Comparison of ENCODE assay signal across 13 mouse cellular contexts in the genomic region with DNA sequence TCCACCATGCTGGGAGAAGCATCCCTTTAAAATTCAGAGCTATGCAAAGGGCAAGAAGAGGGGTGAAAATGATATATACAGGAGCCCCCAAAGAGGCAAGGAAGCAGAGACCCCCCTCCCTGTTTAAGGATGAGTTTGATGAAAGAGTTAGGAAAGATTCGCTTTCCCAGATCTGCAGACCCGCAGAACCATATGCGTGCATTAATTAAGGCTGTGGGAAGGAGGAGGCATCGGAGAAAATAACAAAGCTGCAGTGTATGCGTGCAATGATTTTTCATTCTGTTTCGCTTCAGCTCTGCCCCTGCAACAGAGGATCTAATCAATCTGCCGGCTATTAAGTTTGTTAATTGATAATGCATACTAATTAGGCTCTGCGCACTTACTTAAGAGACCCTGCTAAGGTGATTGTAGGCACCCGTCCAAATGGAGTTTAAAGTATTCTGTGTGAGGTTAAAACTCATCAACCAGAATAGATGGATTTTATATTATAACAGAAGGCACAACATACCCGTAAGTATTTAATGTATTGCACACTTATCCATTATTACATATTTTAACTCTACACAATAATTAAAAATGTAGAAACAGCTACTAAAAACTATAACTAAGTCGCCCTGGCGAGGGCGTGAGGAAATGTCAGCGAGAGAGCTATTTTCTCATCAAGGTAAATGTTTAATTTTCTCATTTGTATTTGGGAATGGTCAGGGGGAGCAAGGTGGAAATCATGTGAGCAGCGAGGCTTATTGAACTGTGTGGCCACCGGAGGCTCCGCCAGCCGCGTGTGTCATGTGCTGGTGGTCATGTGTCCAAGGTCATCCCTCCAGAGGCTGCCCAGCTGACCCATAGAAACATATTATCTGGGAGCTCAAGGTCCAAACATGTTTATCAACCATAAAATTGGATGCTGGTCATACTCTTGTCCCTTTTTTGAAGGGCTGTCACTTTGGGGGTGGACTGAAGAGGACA.
DNase-seq lines count a peak whose midpoint lies in the region; ATAC-seq and TF ChIP-seq lines count a peak whose summit lies in the region.
"Had no signal": no experiment of that assay in that cellular context is flagged by ENCODE, and none has a peak within 500 bp of the region (broad histone marks: within the 10 kb centered on the region; RNA-seq: fewer than 3 reads in every experiment).

No protein-coding gene starts in this region.

- peaks cover 4% of the 10 kb centered on the region; the same call in 1 of the 2 replicates for H3K4me1 ChIP-seq in forebrain, embryonic 11.5 days (replicated peaks; ENCODE audit: control insufficient read depth, insufficient read depth, low read length)
- H3K4me1 ChIP-seq in forebrain, embryonic 10.5 days = peaks cover 31% of the 10 kb centered on the region
- peaks cover 74% of the 10 kb centered on the region for H3K4me1 ChIP-seq in E14TG2a.4 (replicated peaks; ENCODE audit: low read depth, low read length)
- peaks cover 9% of the 10 kb centered on the region for H3K4me1 ChIP-seq in hindbrain, embryonic 15.5 days (replicated peaks)
- H3K4me1 ChIP-seq in midbrain, embryonic 11.5 days (ENCODE audit: control insufficient read depth, insufficient read depth, low read length) = 0 out of 2 replicates have a peak, but pooled peaks cover 4% of the 10 kb centered on the region
- no peaks in the 10 kb centered on the region for H3K4me1 ChIP-seq in lung, adult 2 months (ENCODE audit: control insufficient read depth, insufficient read depth, low read length)
- H3K4me1 ChIP-seq: limb, embryonic 15.5 days had no signal

- no peak overlapping the region for H3K9ac ChIP-seq in forebrain, embryonic 11.5 days (ENCODE audit: low read length)
- no peak overlapping the region; the same call in 1 of the 2 replicates for H3K9ac ChIP-seq in hindbrain, embryonic 15.5 days
- H3K9ac ChIP-seq in midbrain, embryonic 11.5 days (ENCODE audit: low read length) = no peak overlapping the region
- H3K9ac ChIP-seq: limb, embryonic 15.5 days had no signal

- no peak for DNase-seq in forebrain, embryonic 11.5 days (ENCODE audit: low spot score)
- DNase-seq in forebrain, embryonic 10.5 days (ENCODE audit: extremely low spot score, low spot score) = no peak
- DNase-seq in midbrain, embryonic 11.5 days (ENCODE audit: low spot score, missing footprints) = no peak
- DNase-seq in thymus, postnatal 25 days = no peak
- DNase-seq in urinary bladder, adult 2 months (ENCODE audit: low spot score) = no peak
- no peak for DNase-seq in lung, adult 2 months
- DNase-seq: B cell, adult 2 months; cerebellum, postnatal 14 days had no signal

- 59% methylated on average over 19 of the region's 19 CpGs for WGBS in forebrain, embryonic 11.5 days
- WGBS in forebrain, embryonic 10.5 days = 68% methylated on average over 19 of the region's 19 CpGs
- WGBS in hindbrain, embryonic 15.5 days = 51% methylated on average over 19 of the region's 19 CpGs
- WGBS in midbrain, embryonic 11.5 days = 68% methylated on average over 19 of the region's 19 CpGs
- WGBS in lung, adult 2 months = 74% methylated on average over 19 of the region's 19 CpGs

- no peak for TF ChIP-seq POLR2A in lung, adult 2 months (IDR thresholded peaks at IDR 0.05; ENCODE audit: borderline replicate concordance, extremely low read depth, low read depth, low read length)

- no peak overlapping the region for H3K4me3 ChIP-seq in forebrain, embryonic 11.5 days (ENCODE audit: low read depth, low read length)
- no peak overlapping the region; the same call in 1 of the 2 replicates for H3K4me3 ChIP-seq in forebrain, embryonic 10.5 days
- H3K4me3 ChIP-seq in E14TG2a.4 (replicated peaks; ENCODE audit: low read length) = peak overlapping the region; percentile 26; the same call in 1 of the 2 replicates
- peak overlapping the region; percentile 17; the same call in 1 of the 2 replicates for H3K4me3 ChIP-seq in hindbrain, embryonic 15.5 days
- H3K4me3 ChIP-seq in midbrain, embryonic 11.5 days (ENCODE audit: low read depth, low read length) = no peak overlapping the region
- H3K4me3 ChIP-seq in lung, adult 2 months (replicated peaks; ENCODE audit: extremely low read depth, low read depth, low read length) = no peak overlapping the region
- H3K4me3 ChIP-seq: erythroblast, embryonic 14.5 days; limb, embryonic 15.5 days had no signal

- no peaks in the 10 kb centered on the region for H3K36me3 ChIP-seq in forebrain, embryonic 11.5 days (ENCODE audit: control insufficient read depth, insufficient read depth, low read length)
- no peaks in the 10 kb centered on the region for H3K36me3 ChIP-seq in forebrain, embryonic 10.5 days (replicated peaks)
- H3K36me3 ChIP-seq in E14TG2a.4 (ENCODE audit: insufficient read depth, low read length) = no peaks in the 10 kb centered on the region
- no peaks in the 10 kb centered on the region for H3K36me3 ChIP-seq in hindbrain, embryonic 15.5 days
- no peaks in the 10 kb centered on the region for H3K36me3 ChIP-seq in midbrain, embryonic 11.5 days (ENCODE audit: control insufficient read depth, insufficient read depth, low read length)
- H3K36me3 ChIP-seq: limb, embryonic 15.5 days had no signal

- peaks cover 11% of the 10 kb centered on the region for H3K27me3 ChIP-seq in forebrain, embryonic 11.5 days (ENCODE audit: control insufficient read depth, insufficient read depth, low read length)
- peaks cover 99% of the 10 kb centered on the region for H3K27me3 ChIP-seq in forebrain, embryonic 10.5 days (ENCODE audit: poor library complexity, severe bottlenecking)
- no peaks in the 10 kb centered on the region for H3K27me3 ChIP-seq in E14TG2a.4 (ENCODE audit: insufficient read depth, low read length)
- H3K27me3 ChIP-seq in hindbrain, embryonic 15.5 days = 0 out of 2 replicates have a peak, but pooled peaks cover 8% of the 10 kb centered on the region
- H3K27me3 ChIP-seq in midbrain, embryonic 11.5 days (ENCODE audit: control insufficient read depth, insufficient read depth, low read length) = peaks cover 5% of the 10 kb centered on the region; the same call in 1 of the 2 replicates
- H3K27me3 ChIP-seq: limb, embryonic 15.5 days had no signal

- no peaks in the 10 kb centered on the region for H3K9me3 ChIP-seq in forebrain, embryonic 11.5 days (ENCODE audit: control insufficient read depth, low read length)
- no peaks in the 10 kb centered on the region for H3K9me3 ChIP-seq in forebrain, embryonic 10.5 days
- H3K9me3 ChIP-seq in E14TG2a.4 (ENCODE audit: low read length) = no peaks in the 10 kb centered on the region
- no peaks in the 10 kb centered on the region for H3K9me3 ChIP-seq in hindbrain, embryonic 15.5 days
- no peaks in the 10 kb centered on the region for H3K9me3 ChIP-seq in midbrain, embryonic 11.5 days (ENCODE audit: control insufficient read depth, low read length)
- H3K9me3 ChIP-seq: limb, embryonic 15.5 days had no signal

- TF ChIP-seq CTCF in E14TG2a.4 (conservative IDR thresholded peaks at IDR 0.05; ENCODE audit: low read length) = no peak
- TF ChIP-seq CTCF in lung, adult 2 months (IDR thresholded peaks at IDR 0.05; ENCODE audit: insufficient read depth, low read length) = no peak

- H3K27ac ChIP-seq in forebrain, embryonic 11.5 days (ENCODE audit: low read depth, low read length) = no peak overlapping the region
- H3K27ac ChIP-seq in forebrain, embryonic 10.5 days = no peak overlapping the region
- no peak overlapping the region for H3K27ac ChIP-seq in hindbrain, embryonic 15.5 days (replicated peaks)
- no peak overlapping the region for H3K27ac ChIP-seq in midbrain, embryonic 11.5 days (ENCODE audit: low read depth, low read length)
- H3K27ac ChIP-seq: limb, embryonic 15.5 days; macrophage had no signal

- peak overlapping the region; percentile 22; the same call in 1 of the 2 replicates for H3K4me2 ChIP-seq in forebrain, embryonic 11.5 days (ENCODE audit: low read depth, low read length, severe bottlenecking)
- H3K4me2 ChIP-seq in hindbrain, embryonic 15.5 days = peak overlapping the region; percentile 43
- H3K4me2 ChIP-seq in midbrain, embryonic 11.5 days = peak overlapping the region; percentile 18; the same call in 1 of the 2 replicates
- H3K4me2 ChIP-seq: limb, embryonic 15.5 days had no signal

- ATAC-seq in forebrain, embryonic 11.5 days (replicated peaks; ENCODE audit: low FRiP score) = no peak
- 0 out of 2 replicates have a peak, but pooled peaks have one; percentile 56 for ATAC-seq in hindbrain, embryonic 15.5 days (ENCODE audit: low FRiP score, low read depth)
- peak; percentile 55; the same call in 1 of the 2 replicates for ATAC-seq in midbrain, embryonic 11.5 days (ENCODE audit: low FRiP score)

Comparison
In these comparisons a context has a peak if more than half of its experiments do, and no peak if none do; other contexts are left out.
1. H3K4me3 ChIP-seq: peak in E14TG2a.4 (single experiment) and hindbrain, embryonic 15.5 days (single experiment); none in forebrain, embryonic 11.5 days (single experiment), forebrain, embryonic 10.5 days (single experiment), midbrain, embryonic 11.5 days (single experiment) and lung, adult 2 months (single experiment).
2. Peak in every context shown above with its lines, with median percentiles within 50 percentile points of each other: H3K4me2 ChIP-seq.